30 mouse cellular contexts compared by ENCODE assay signal in genomic region chr6:115593252-115593651, GRCm38 (mm10). TPM values are rescaled to one million over a fixed set of nuclear protein-coding genes. Genes with fewer than 3 reads are reported as not detected.
"Had no signal": no experiment of that assay in that cellular context is flagged by ENCODE, and none has a peak within 500 bp of the region (broad histone marks: within the 10 kb centered on the region; RNA-seq: fewer than 3 reads in every experiment).

No protein-coding gene starts in this region.

- H3K9me3 ChIP-seq: embryonic facial prominence, embryonic 10.5 days; embryonic facial prominence, embryonic 12.5 days; embryonic facial prominence, embryonic 13.5 days; embryonic facial prominence, embryonic 15.5 days; forebrain, embryonic 10.5 days; forebrain, embryonic 12.5 days; forebrain, embryonic 13.5 days; forebrain, embryonic 15.5 days had no signal

- H3K9ac ChIP-seq: embryonic facial prominence, embryonic 12.5 days; embryonic facial prominence, embryonic 15.5 days; forebrain, embryonic 12.5 days; forebrain, embryonic 13.5 days; forebrain, embryonic 15.5 days; forebrain, postnatal 0 days had no signal

- H3K36me3 ChIP-seq: embryonic facial prominence, embryonic 10.5 days; embryonic facial prominence, embryonic 12.5 days; embryonic facial prominence, embryonic 13.5 days; embryonic facial prominence, embryonic 15.5 days; forebrain, embryonic 10.5 days; forebrain, embryonic 12.5 days; forebrain, embryonic 15.5 days had no signal

- H3K27me3 ChIP-seq: embryonic facial prominence, embryonic 12.5 days; embryonic facial prominence, embryonic 13.5 days; embryonic facial prominence, embryonic 15.5 days; forebrain, embryonic 12.5 days; forebrain, embryonic 13.5 days; forebrain, embryonic 15.5 days had no signal

- H3K27ac ChIP-seq: embryonic facial prominence, embryonic 10.5 days; embryonic facial prominence, embryonic 12.5 days; embryonic facial prominence, embryonic 13.5 days; embryonic facial prominence, embryonic 15.5 days; forebrain, embryonic 10.5 days; forebrain, embryonic 12.5 days; forebrain, embryonic 13.5 days; forebrain, embryonic 15.5 days; gastrocnemius, adult 2 months had no signal

- H3K4me2 ChIP-seq: embryonic facial prominence, embryonic 12.5 days; embryonic facial prominence, embryonic 13.5 days; embryonic facial prominence, embryonic 15.5 days; forebrain, embryonic 12.5 days; forebrain, embryonic 13.5 days; forebrain, embryonic 15.5 days had no signal

- ATAC-seq: forebrain, embryonic 13.5 days; forebrain, embryonic 14.5 days; forebrain, embryonic 15.5 days; forebrain, embryonic 16.5 days; forebrain, postnatal 0 days had no signal

- DNase-seq: cerebellum, adult 8-10 months; cerebellum, adult 9-10 months; cerebellum, adult 9-11 months; cerebellum, postnatal 10 days; cerebellum, postnatal 14 days; cerebellum, postnatal 25 days; cerebellum, postnatal 36 days; embryo, embryonic 11 days; forebrain, postnatal 0 days; gastrocnemius, postnatal 10 days; gastrocnemius, postnatal 14 days; gastrocnemius, postnatal 25 days; gastrocnemius, postnatal 36 days; heart, adult 18-20 months had no signal

- H3K4me3 ChIP-seq: embryonic facial prominence, embryonic 10.5 days; embryonic facial prominence, embryonic 12.5 days; embryonic facial prominence, embryonic 13.5 days; embryonic facial prominence, embryonic 15.5 days; erythroblast, embryonic 14.5 days; forebrain, embryonic 10.5 days; forebrain, embryonic 12.5 days; forebrain, embryonic 13.5 days; forebrain, embryonic 15.5 days; gastrocnemius, adult 2 months had no signal

- H3K4me1 ChIP-seq: embryonic facial prominence, embryonic 15.5 days; forebrain, embryonic 10.5 days; forebrain, embryonic 12.5 days; forebrain, embryonic 13.5 days; forebrain, embryonic 15.5 days had no signal

RNA-seq across cellular contexts. Expression of gene Mkrn2os, which starts 0.9 kb away (rescaled TPM):
- total RNA-seq: common myeloid progenitor, adult 5-6 weeks; gastrocnemius, adult 8-10 months; granulocyte monocyte progenitor cell, adult 5-6 weeks had no signal
- polyA plus RNA-seq: cortical plate, adult 2 months; erythroblast, embryonic 14.5 days had no signal
